Mouse (Mus musculus) liver, postnatal 0 days (tissue): Measurements from ENCODE around the gene Fam57a.

Experiments
- CTCF ChIP-seq: sonication (generic); IDR thresholded peaks from 2 replicates; pipeline ENCODE4 v1.5.1; 2016; ENCODE audit warnings: antibody characterized with exemption, low read depth
- EP300 ChIP-seq: IDR thresholded peaks from 2 replicates; pipeline ENCODE4 v1.6.1; 2016; ENCODE audit warnings: antibody characterized with exemption, low read depth, mild to moderate bottlenecking

GRCm38 (mm10) chr11:76257386-76257785 is 77.9 kb downstream of the Fam57a start:
- TF ChIP-seq CTCF (no peak), EP300 (no peak)
